Mouse (Mus musculus): ENCODE measurements around the gene Slc41a2.
A peak's percentile ranks its signal among the peaks of the same experiment; 100 is the strongest.

The Slc41a2 gene

GRCm38 (mm10) chr10:83244131-83244530 lies 93.6 kb downstream of the Slc41a2 start:
- ATAC-seq (ENCODE audit: insufficient number of reproducible peaks, low FRiP score, low TSS enrichment): no peak

DNA sequence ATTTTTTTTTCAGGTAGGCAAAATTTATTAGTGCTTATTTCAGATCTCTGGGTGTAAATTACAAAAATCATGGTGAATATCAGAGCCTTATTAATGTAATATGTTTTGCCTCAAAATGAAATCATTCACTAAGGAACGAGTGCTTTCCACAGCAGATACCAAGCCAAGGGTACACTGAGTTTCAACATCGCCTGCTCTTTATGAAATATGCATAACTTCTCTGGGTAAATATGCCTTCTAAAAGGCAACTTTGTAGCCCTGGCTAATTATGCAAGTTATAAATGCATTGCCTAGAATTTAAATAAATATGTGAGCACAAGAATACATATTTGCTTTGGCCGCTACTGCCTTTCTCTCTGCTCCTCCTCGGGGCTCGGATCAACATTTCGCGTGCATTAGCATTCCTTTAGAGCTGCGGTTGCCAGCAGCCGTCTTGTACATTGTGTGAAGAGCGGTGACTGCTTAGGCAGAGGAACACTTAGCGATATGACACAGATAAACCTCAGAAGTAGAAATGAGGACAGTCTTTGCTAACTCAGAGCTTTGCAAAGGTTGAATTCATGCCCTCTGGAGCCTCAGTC lies 95.5 kb downstream of the Slc41a2 start:
- ATAC-seq (ENCODE audit: insufficient number of reproducible peaks, low FRiP score, low TSS enrichment): no peak

DNA sequence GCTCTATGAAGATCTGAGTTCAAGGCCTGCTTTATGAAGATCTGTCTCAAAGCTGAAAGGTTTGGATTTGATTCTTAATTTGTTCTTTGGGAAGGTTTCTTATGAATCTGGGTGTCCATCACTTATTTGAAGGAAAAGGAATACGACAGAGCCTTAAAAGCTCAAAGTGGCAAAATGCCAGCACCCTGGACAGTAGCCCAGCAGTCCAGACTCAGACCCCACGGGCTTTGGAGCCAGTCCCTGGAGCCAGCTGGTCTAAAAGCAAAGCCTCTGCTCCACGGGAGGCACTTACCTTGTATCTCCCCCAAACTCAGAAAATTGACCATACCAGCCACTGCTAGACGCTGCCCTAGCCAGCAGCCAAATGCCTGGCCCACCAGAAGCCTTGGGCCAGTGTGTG lies 103.3 kb downstream of the Slc41a2 start:
- no peak for ATAC-seq (ENCODE audit: insufficient number of reproducible peaks, low FRiP score, low TSS enrichment)

DNA sequence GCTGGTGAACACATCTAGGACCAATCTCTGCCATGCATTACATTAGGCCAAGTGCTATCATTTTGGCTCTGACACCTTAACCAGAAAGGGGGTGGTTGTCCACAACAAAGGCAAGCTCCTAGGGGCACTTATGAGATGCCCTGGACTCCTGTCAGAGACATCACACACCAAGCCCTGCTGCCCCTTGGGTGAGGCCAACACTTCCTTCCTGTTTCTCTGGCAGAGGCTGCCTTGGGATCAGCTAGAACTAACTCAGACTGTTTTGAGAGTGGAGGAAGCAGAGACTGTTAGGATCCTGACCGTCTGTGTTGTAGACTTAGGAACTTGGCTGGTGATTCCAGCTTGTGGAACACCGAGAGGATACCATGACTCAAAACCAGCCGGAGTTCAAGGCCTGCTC lies 103.7 kb downstream of the Slc41a2 start:
- ATAC-seq (ENCODE audit: insufficient number of reproducible peaks, low FRiP score, low TSS enrichment): no peak

- ATAC-seq (ENCODE audit: insufficient number of reproducible peaks, low FRiP score, low TSS enrichment): no peak
Measured at GRCm38 (mm10) chr10:83228626-83229025, 109.1 kb downstream of the Slc41a2 start.

DNA sequence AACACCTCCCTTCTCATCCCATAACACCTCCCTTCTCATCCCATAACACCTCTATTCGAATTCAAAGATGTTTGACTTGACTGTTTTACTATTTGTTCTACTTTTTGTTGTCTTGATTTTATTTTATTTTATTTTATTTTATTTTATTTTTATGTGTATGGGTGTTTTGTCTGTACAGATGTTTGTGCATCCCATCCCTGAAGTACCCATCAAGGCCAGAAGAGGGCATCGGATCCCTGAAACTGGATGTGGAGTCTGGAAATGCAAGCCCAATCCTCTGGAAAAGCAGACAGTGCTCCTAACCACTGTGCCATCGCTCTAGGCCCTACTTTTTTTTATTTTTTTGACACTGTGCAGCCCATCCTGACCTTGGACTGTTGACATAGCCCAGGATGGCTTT lies 112.7 kb downstream of the Slc41a2 start:
- no peak for ATAC-seq (ENCODE audit: insufficient number of reproducible peaks, low FRiP score, low TSS enrichment)

DNA sequence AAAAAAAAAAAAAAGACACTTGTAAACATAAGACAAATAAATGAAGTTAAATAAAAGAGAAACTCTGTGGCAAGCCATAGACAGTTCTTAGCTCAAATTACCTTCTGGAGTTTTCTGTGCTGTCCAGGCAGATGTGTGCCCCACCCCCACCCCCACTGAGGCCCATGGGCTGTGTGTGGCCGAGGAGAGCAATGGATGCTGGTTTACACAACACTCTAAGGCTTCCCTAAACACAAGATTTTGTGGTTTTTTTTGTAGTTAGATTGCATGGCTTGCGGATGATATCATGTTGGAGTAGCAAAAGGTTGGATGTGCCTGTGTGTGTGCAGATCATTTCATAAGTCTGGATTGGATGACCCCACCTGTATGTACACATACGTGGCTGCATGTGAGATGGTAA lies 116.8 kb downstream of the Slc41a2 start:
- ATAC-seq (ENCODE audit: insufficient number of reproducible peaks, low FRiP score, low TSS enrichment): no peak

DNA sequence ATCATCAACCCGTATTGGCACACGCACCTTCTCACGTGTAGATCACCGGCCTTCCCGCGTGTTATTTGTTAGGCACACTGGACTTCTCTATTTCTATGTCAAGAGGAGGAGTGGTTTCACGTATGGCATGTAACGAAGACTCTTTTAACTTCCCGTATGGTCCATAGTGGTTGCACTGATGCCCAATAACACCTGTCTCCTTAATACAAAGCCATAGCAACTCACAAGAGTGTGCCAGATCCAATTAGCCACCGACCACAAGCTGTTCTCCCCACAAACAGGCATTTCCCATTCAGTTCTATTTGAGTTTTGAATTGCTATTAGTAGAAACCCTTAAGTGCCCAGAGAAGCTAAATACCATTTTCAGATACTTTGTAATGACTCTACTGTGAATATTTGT lies 117.5 kb downstream of the Slc41a2 start:
- no peak for ATAC-seq (ENCODE audit: insufficient number of reproducible peaks, low FRiP score, low TSS enrichment)

DNA sequence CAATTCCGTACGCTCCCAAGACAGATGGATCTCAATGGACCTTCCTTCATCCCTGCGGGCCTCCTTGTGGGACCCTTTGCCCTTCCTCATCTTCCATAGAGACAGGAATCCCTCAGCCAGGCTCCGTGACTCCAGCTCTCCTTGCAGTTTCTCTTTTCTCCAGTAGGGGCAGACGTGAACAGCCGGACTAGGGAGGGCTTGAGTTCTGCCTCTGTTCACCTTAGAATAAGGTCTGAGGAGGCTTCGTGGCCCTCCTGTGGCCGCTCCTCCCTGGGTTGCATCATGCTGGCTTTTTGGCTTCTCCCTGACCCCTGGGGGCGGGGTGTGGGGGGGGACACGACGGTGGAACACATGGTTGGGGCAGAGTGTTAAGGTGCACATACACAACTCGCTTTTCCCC lies 118.0 kb downstream of the Slc41a2 start:
- ATAC-seq (ENCODE audit: insufficient number of reproducible peaks, low FRiP score, low TSS enrichment): peak; percentile 91

- ATAC-seq (ENCODE audit: insufficient number of reproducible peaks, low FRiP score, low TSS enrichment): no peak
Measured at GRCm38 (mm10) chr10:83218778-83219177, 118.9 kb downstream of the Slc41a2 start.

DNA sequence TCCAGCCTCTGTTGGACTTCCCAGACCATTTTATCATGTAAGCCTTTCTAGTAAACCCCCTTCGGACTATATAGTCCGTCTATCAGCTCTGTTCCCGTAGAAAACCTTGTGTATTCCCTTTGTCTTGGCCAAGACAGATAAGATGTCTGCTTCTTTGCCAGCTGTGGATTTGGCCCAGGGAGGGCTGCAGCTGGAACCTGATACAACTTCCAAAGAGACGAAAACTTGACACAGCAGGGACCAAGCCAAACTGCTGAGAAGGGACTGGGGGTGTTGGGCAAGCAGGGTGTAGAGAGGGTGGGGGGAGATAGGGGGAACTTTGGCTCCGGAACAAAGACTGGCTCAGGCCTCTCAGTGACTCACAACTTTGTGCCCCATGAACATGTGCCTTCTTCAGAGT lies 120.4 kb downstream of the Slc41a2 start:
- ATAC-seq (ENCODE audit: insufficient number of reproducible peaks, low FRiP score, low TSS enrichment): no peak

GRCm38 (mm10) chr10:83215559-83215958 lies 122.1 kb downstream of the Slc41a2 start:
- ATAC-seq (ENCODE audit: insufficient number of reproducible peaks, low FRiP score, low TSS enrichment): no peak

GRCm38 (mm10) chr10:83212618-83213017 lies 125.1 kb downstream of the Slc41a2 start:
- no peak for ATAC-seq (ENCODE audit: insufficient number of reproducible peaks, low FRiP score, low TSS enrichment)

DNA sequence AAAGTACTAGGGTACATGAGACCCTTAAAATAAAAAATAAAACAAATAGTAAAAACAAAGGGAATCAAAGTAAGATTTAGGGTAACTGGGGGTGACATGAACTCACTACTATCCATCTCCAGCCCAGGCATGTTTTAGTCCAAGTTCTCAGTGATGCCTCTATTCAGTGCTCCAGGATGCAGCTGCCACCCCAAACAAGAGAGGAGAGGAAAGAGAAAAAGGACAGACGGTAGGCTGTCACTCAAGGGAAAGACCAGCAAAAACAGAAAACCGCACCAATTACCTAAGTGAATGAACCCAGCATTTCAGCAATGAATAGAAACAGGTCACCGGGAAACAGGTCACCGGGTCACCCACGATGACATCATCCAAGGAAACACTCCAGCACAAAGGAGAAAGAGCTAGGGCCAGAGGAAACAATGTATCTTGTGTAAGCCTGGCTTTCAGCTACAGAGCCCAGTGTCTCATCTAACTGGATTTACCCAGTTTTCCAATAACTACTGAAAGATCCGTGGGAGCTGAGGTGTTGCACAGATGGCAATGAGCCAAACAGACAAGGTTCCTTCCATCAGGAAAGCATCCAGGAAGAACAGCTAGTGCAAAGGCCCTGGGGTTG lies 126.6 kb downstream of the Slc41a2 start:
- ATAC-seq (ENCODE audit: insufficient number of reproducible peaks, low FRiP score, low TSS enrichment): no peak

DNA sequence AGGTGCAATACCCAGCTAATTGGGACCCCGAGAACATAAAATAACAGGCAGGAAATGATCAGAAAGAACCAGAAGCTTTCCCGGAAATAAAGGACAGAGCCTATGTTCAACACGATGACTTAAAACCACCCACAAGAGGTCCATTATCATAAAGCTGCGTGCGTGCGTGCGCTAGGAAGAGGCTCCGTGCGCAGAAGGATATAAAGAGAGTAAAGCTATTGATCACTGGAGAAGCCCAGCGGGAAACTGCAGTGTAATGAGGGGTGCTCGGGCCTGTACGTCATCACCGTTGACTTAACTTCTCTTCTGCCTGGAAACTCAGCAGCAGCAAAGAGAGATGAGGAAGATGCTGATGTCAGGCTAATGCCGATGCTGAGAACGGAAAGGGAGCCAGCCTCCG lies 127.6 kb downstream of the Slc41a2 start:
- ATAC-seq (ENCODE audit: insufficient number of reproducible peaks, low FRiP score, low TSS enrichment): no peak

GRCm38 (mm10) chr10:83209388-83209787 lies 128.3 kb downstream of the Slc41a2 start:
- ATAC-seq (ENCODE audit: insufficient number of reproducible peaks, low FRiP score, low TSS enrichment): no peak

GRCm38 (mm10) chr10:83208436-83208835 lies 129.2 kb downstream of the Slc41a2 start:
- ATAC-seq (ENCODE audit: insufficient number of reproducible peaks, low FRiP score, low TSS enrichment): no peak

DNA sequence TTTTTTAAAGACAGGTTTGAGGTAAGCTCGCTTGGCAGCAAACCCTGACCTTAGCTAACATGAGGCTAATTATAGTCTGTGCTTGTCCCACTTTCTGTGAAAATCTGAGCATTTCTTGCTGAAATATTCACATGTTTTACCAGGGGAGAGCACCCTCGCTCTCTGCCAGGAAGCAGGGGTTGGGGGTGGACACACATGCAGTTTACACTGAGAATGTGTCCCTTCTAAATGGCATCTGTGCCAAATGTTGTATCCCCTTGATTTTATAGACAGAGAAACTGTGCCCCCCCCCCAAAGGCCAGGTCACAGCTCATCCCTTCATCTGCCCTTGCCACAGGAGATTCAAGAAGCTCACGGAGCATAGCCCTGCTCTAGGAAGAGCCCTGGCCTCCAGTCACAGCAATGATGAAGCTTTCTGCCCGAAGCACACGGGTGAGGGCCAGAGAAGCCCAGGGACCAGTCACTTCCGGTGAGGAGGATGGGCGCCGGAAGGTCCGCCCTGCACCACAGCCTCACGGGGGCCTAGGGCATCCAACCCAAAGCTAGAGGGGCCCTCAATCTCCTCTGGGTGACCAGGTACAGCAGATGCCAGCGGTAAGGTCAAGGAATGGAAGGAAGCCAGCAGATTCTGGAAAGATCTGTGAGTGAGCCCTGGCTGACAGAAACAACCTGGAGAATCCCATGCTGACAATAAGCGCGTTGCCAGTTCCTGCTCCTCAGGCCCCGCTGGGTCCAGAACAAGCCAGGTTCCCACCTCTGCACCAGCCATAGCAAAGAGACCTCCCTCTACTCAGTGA lies 134.6 kb downstream of the Slc41a2 start:
- peak; percentile 63 for ATAC-seq (ENCODE audit: insufficient number of reproducible peaks, low FRiP score, low TSS enrichment)

GRCm38 (mm10) chr10:83201525-83201924 lies 136.2 kb downstream of the Slc41a2 start:
- no peak for ATAC-seq (ENCODE audit: insufficient number of reproducible peaks, low FRiP score, low TSS enrichment)

DNA sequence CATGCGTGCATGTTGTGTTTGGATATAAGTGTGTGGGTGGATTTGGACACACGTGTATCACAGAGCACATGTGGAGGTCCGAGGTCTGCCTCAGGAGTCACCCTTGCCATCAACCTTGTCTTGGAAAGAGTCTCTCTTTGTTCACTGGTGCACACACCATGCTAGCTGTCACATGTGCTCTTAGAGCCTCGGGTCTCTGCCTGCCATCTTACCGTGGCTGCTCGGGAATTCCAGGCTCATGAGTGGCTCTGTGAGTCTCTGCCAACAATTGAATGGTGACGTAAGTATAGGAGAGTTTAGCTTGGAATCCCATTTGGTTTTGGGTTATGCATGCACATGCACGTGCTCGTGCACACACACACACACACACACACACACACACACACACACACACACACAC lies 138.4 kb downstream of the Slc41a2 start:
- ATAC-seq (ENCODE audit: insufficient number of reproducible peaks, low FRiP score, low TSS enrichment): no peak

GRCm38 (mm10) chr10:83198692-83199091 lies 139.0 kb downstream of the Slc41a2 start:
- ATAC-seq (ENCODE audit: insufficient number of reproducible peaks, low FRiP score, low TSS enrichment): no peak; the same call in 1 of the 2 replicates

Data from cerebellum, adult (tissue).